Mouse (Mus musculus): Measurements from ENCODE around the gene Rbfox1.

Gene Rbfox1

GRCm38 (mm10) chr16:6381572-6381971 is 496.4 kb downstream of the Rbfox1 start:
- no peak for DNase-seq

- no peak for DNase-seq
Observed at GRCm38 (mm10) chr16:6382712-6383111, 497.6 kb downstream of the Rbfox1 start.

GRCm38 (mm10) chr16:6390278-6390930 is 505.2 kb downstream of the Rbfox1 start:
- no peak for DNase-seq

- no peak for DNase-seq
Observed at GRCm38 (mm10) chr16:6396676-6397409, 511.7 kb downstream of the Rbfox1 start.

GRCm38 (mm10) chr16:6397635-6398034 is 512.5 kb downstream of the Rbfox1 start:
- no peak for DNase-seq

GRCm38 (mm10) chr16:6402816-6403215 is 517.7 kb downstream of the Rbfox1 start:
- no peak for DNase-seq

GRCm38 (mm10) chr16:6414846-6415245 is 529.7 kb downstream of the Rbfox1 start:
- no peak for DNase-seq

GRCm38 (mm10) chr16:6421623-6422145 is 536.5 kb downstream of the Rbfox1 start:
- no peak for DNase-seq

- no peak for DNase-seq
Observed at GRCm38 (mm10) chr16:6423878-6424409, 538.8 kb downstream of the Rbfox1 start.

GRCm38 (mm10) chr16:6424738-6425137 is 539.6 kb downstream of the Rbfox1 start:
- DNase-seq: no peak

- no peak for DNase-seq
Observed at GRCm38 (mm10) chr16:6427292-6428281, 542.4 kb downstream of the Rbfox1 start.

- no peak for DNase-seq
Observed at GRCm38 (mm10) chr16:6430981-6431380, 545.8 kb downstream of the Rbfox1 start.

- no peak for DNase-seq
Observed at GRCm38 (mm10) chr16:6436445-6436844, 551.3 kb downstream of the Rbfox1 start.

GRCm38 (mm10) chr16:6448250-6448649 is 563.1 kb downstream of the Rbfox1 start:
- DNase-seq: no peak

GRCm38 (mm10) chr16:6455349-6455748 is 570.2 kb downstream of the Rbfox1 start:
- DNase-seq: no peak

GRCm38 (mm10) chr16:6479094-6479590 is 594.0 kb downstream of the Rbfox1 start:
- no peak for DNase-seq

- DNase-seq: no peak
Observed at GRCm38 (mm10) chr16:6479616-6480410, 594.7 kb downstream of the Rbfox1 start.

- peak; percentile 10 for DNase-seq
Observed at GRCm38 (mm10) chr16:6480411-6480728, 595.2 kb downstream of the Rbfox1 start.

- no peak for DNase-seq
Observed at GRCm38 (mm10) chr16:6483628-6484027, 598.5 kb downstream of the Rbfox1 start.

GRCm38 (mm10) chr16:6485631-6486030 is 600.5 kb downstream of the Rbfox1 start:
- no peak for DNase-seq

GRCm38 (mm10) chr16:6502219-6502618 is 617.1 kb downstream of the Rbfox1 start:
- DNase-seq: no peak

Measured in thymus, postnatal 25 days (tissue).